Mouse (Mus musculus): Measurements from ENCODE around the gene Ankrd54. TPM values are rescaled to one million over a fixed set of nuclear protein-coding genes. Genes with fewer than 3 reads are reported as not detected.

The Ankrd54 gene
- total and polyA plus RNA-seq, 3 experiments, result 21.8 to 38.6 (median 26.4) TPM

DNA sequence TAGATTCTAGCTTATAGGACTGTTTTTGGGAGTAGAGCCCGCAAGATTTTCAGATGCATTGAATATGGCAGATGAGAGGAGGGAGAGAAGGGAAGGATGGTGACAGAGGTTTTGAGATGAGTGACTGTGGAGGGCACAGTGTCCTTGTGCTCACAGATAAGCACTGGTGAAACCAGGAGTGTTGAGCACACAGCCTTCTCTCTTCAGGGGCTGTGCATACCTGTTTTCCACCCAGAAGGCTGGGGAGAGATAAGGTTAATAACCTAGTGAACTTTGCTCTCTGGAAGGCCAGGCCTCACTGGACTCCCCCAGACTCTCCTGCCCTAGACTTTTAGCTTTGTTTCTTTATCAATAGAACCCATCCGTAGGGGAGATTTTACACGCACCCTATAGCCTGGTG lies 5.7 kb upstream of the Ankrd54 start:
- no peaks in the 10 kb centered on the region for H3K79me2 ChIP-seq (replicated peaks; ENCODE audit: control insufficient read depth, extremely low read depth, insufficient read depth, poor library complexity, severe bottlenecking)
- in situ Hi-C loops (cut with MboI; ENCODE audit: low pct_ligation_motif_present, low pct_unique_long_range_greater_than_20kb, low sequenced_read_pairs), result no loop called here
- H3K27ac ChIP-seq (ENCODE audit: insufficient read depth, low read depth), result no peak overlapping the region
- H3K9ac ChIP-seq (ENCODE audit: insufficient read depth, low read depth), result no peak overlapping the region
- peaks cover 9% of the 10 kb centered on the region for H3K9me3 ChIP-seq (replicated peaks; ENCODE audit: low read length)
- peaks cover 20 to 66% of the 10 kb centered on the region in 2 experiments for H3K4me1 ChIP-seq (ENCODE audit: control insufficient read depth in 1 of 2, insufficient read depth in 2 of 2)
- no peak overlapping the region for H3K4me3 ChIP-seq (replicated peaks in 1 of 3; ENCODE audit: low read depth in 2 of 3, low read length in 2 of 3, poor library complexity in 1 of 3)
- DNase-seq (ENCODE audit: extremely low read depth), result no peak
- TF ChIP-seq TBP (conservative IDR thresholded peaks at IDR 0.05; ENCODE audit: low read depth, low read length), result no peak
- no peak for TF ChIP-seq JUN (IDR thresholded peaks at IDR 0.05; ENCODE audit: insufficient read depth, low read depth, low read length)
- TF ChIP-seq BHLHE40 (IDR thresholded peaks at IDR 0.05; ENCODE audit: low read depth, low read length), result no peak
- no peak for TF ChIP-seq KAT2A (IDR thresholded peaks at IDR 0.05; ENCODE audit: insufficient replicate concordance, low read length)
- TF ChIP-seq POLR2A (IDR thresholded peaks at IDR 0.05; ENCODE audit: low read depth, low read length), result no peak
- no peak for TF ChIP-seq NRF1 (IDR thresholded peaks at IDR 0.05; ENCODE audit: low read depth, low read length)
- no peak for TF ChIP-seq USF2 (conservative IDR thresholded peaks at IDR 0.05; ENCODE audit: low read depth, low read length)
- dilution Hi-C loops (cut with MboI; ENCODE audit: extremely low pct_ligation_motif_present, extremely low pct_unique_long_range_greater_than_20kb, low sequenced_read_pairs), result no loop called here
- no peak overlapping the region for H3K4me2 ChIP-seq (ENCODE audit: insufficient read depth, low read depth, poor library complexity, severe bottlenecking)
- no peaks in the 10 kb centered on the region for H3K27me3 ChIP-seq (replicated peaks)
- no peaks in the 10 kb centered on the region for H3K36me3 ChIP-seq (replicated peaks in 1 of 2; ENCODE audit: control insufficient read depth in 1 of 2, insufficient read depth in 1 of 2, low read length in 1 of 2)

DNA sequence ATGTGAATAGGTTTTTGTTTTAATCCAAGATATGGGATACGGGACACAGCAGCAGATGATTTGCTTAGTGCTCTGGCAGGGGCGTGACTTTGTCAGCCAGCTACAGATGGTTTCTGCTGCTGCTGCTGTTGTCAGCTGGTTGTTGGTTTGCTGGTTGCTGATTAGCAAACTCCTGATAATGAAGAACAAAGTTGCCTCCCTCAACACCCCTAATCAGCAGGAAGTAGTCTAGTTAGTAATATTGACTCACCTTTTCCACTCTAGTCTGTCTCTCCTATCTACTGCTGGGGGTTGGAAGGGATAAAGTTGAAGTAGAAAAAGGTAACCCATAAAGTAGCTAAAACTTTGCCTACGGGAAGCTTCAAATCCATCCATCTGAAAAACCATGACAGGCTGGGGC lies 4.9 kb upstream of the Ankrd54 start:
- peak; percentile 92 for TF ChIP-seq JUND (conservative IDR thresholded peaks at IDR 0.05; ENCODE audit: low read depth, low read length)
- no peak for TF ChIP-seq MAZ (IDR thresholded peaks at IDR 0.05; ENCODE audit: low read depth, low read length)
- no peak for TF ChIP-seq KAT2A (IDR thresholded peaks at IDR 0.05; ENCODE audit: insufficient replicate concordance, low read length)
- TF ChIP-seq UBTF (IDR thresholded peaks at IDR 0.05; ENCODE audit: low read depth, low read length), result no peak
- peak; percentile 87 for TF ChIP-seq JUN (IDR thresholded peaks at IDR 0.05; ENCODE audit: insufficient read depth, low read depth, low read length)
- TF ChIP-seq EP300 (IDR thresholded peaks at IDR 0.05; ENCODE audit: low read length), result peak; percentile 66
- no peak for TF ChIP-seq ZKSCAN1 (IDR thresholded peaks at IDR 0.05; ENCODE audit: borderline replicate concordance, low read depth, low read length)
- TF ChIP-seq NRF1 (IDR thresholded peaks at IDR 0.05; ENCODE audit: low read depth, low read length), result no peak
- TF ChIP-seq HCFC1 (IDR thresholded peaks at IDR 0.05; ENCODE audit: low read depth, low read length), result no peak
- no peak for TF ChIP-seq BHLHE40 (IDR thresholded peaks at IDR 0.05; ENCODE audit: low read depth, low read length)
- no peak for TF ChIP-seq POLR2AphosphoS2 (IDR thresholded peaks at IDR 0.05; ENCODE audit: low read depth, low read length)
- TF ChIP-seq ELF1 (IDR thresholded peaks at IDR 0.05; ENCODE audit: low read depth, low read length), result no peak
- no peak for TF ChIP-seq MYC (IDR thresholded peaks at IDR 0.05; ENCODE audit: low read depth, low read length)
- dilution Hi-C loops (cut with MboI; ENCODE audit: extremely low pct_ligation_motif_present, extremely low pct_unique_long_range_greater_than_20kb, low sequenced_read_pairs) (no loop called here), in situ Hi-C loops (cut with MboI; ENCODE audit: low pct_ligation_motif_present, low pct_unique_long_range_greater_than_20kb, low sequenced_read_pairs) (no loop called here)
- Histone ChIP-seq H3K4me1 (ENCODE audit: control insufficient read depth in 1 of 2, insufficient read depth in 2 of 2) (peaks cover 20 to 63% of the 10 kb centered on the region in 2 experiments), H3K4me2 (ENCODE audit: insufficient read depth, low read depth, poor library complexity, severe bottlenecking) (no peak overlapping the region), H3K27me3 (replicated peaks) (no peaks in the 10 kb centered on the region), H3K9me3 (replicated peaks; ENCODE audit: low read length) (peaks cover 9% of the 10 kb centered on the region), H3K27ac (ENCODE audit: insufficient read depth, low read depth) (no peak overlapping the region), H3K4me3 (replicated peaks in 1 of 3; ENCODE audit: low read depth in 2 of 3, low read length in 2 of 3, poor library complexity in 1 of 3) (no peak overlapping the region), H3K79me2 (replicated peaks; ENCODE audit: control insufficient read depth, extremely low read depth, insufficient read depth, poor library complexity, severe bottlenecking) (no peaks in the 10 kb centered on the region), H3K9ac (ENCODE audit: insufficient read depth, low read depth) (no peak overlapping the region), H3K36me3 (replicated peaks in 1 of 2; ENCODE audit: control insufficient read depth in 1 of 2, insufficient read depth in 1 of 2, low read length in 1 of 2) (no peaks in the 10 kb centered on the region)
- DNase-seq (ENCODE audit: extremely low read depth), result no peak
